Mouse (Mus musculus): Measurements from ENCODE around the gene Nrxn1. TPM values are rescaled to one million over a fixed set of nuclear protein-coding genes. Genes with fewer than 3 reads are reported as not detected.

The Nrxn1 gene
- polyA plus RNA-seq, 1 experiment from 2014 or later: 1.2 TPM

GRCm38 (mm10) chr17:90787121-90787788 lies 305.6 kb downstream of the Nrxn1 start:
- ATAC-seq (replicated peaks; ENCODE audit: extremely low read depth, insufficient read depth, low FRiP score): 0 out of 2 replicates have a peak, but pooled peaks have one; percentile 14
- no peaks in the 10 kb centered on the region for H3K4me1 ChIP-seq (ENCODE audit: control insufficient read depth, insufficient read depth, low read length)
- no peaks in the 10 kb centered on the region for H3K27me3 ChIP-seq (ENCODE audit: control insufficient read depth, insufficient read depth, low read length)
- no peaks in the 10 kb centered on the region for H3K9me3 ChIP-seq (replicated peaks; ENCODE audit: control insufficient read depth, low read length)
- H3K36me3 ChIP-seq (ENCODE audit: control insufficient read depth, insufficient read depth): no peaks in the 10 kb centered on the region
- H3K4me2 ChIP-seq (ENCODE audit: low read depth, low read length): no peak overlapping the region
- WGBS: 62% methylated on average over 5 of the region's 5 CpGs
- no peak overlapping the region for H3K9ac ChIP-seq (ENCODE audit: low read length)
- H3K27ac ChIP-seq (ENCODE audit: low read length): no peak overlapping the region
- H3K4me3 ChIP-seq (ENCODE audit: low read length): no peak overlapping the region

- Histone ChIP-seq H3K9me3 (replicated peaks; ENCODE audit: control insufficient read depth, low read length) (no peaks in the 10 kb centered on the region), H3K4me3 (ENCODE audit: low read length) (no peak overlapping the region), H3K9ac (ENCODE audit: low read length) (no peak overlapping the region), H3K4me2 (ENCODE audit: low read depth, low read length) (no peak overlapping the region), H3K27ac (ENCODE audit: low read length) (no peak overlapping the region), H3K36me3 (ENCODE audit: control insufficient read depth, insufficient read depth) (no peaks in the 10 kb centered on the region), H3K27me3 (ENCODE audit: control insufficient read depth, insufficient read depth, low read length) (no peaks in the 10 kb centered on the region), H3K4me1 (ENCODE audit: control insufficient read depth, insufficient read depth, low read length) (no peaks in the 10 kb centered on the region)
- ATAC-seq (replicated peaks; ENCODE audit: extremely low read depth, insufficient read depth, low FRiP score): no peak
- 65% methylated on average over 1 of the region's 1 CpGs for WGBS
These were observed 312.4 kb downstream of the Nrxn1 start for GRCm38 (mm10) chr17:90780481-90780880.

- H3K4me1 ChIP-seq (ENCODE audit: control insufficient read depth, insufficient read depth, low read length): no peaks in the 10 kb centered on the region
- H3K4me2 ChIP-seq (ENCODE audit: low read depth, low read length): no peak overlapping the region
- ATAC-seq (replicated peaks; ENCODE audit: extremely low read depth, insufficient read depth, low FRiP score): no peak
- no peaks in the 10 kb centered on the region for H3K9me3 ChIP-seq (replicated peaks; ENCODE audit: control insufficient read depth, low read length)
- no peak overlapping the region for H3K27ac ChIP-seq (ENCODE audit: low read length)
- no peaks in the 10 kb centered on the region for H3K27me3 ChIP-seq (ENCODE audit: control insufficient read depth, insufficient read depth, low read length)
- WGBS: 76% methylated on average over 3 of the region's 3 CpGs
- H3K9ac ChIP-seq (ENCODE audit: low read length): no peak overlapping the region
- no peak overlapping the region for H3K4me3 ChIP-seq (ENCODE audit: low read length)
- no peaks in the 10 kb centered on the region for H3K36me3 ChIP-seq (ENCODE audit: control insufficient read depth, insufficient read depth)
These were observed 317.5 kb downstream of the Nrxn1 start for GRCm38 (mm10) chr17:90775397-90775796.

- Histone ChIP-seq H3K27ac (ENCODE audit: low read length) (no peak overlapping the region), H3K36me3 (ENCODE audit: control insufficient read depth, insufficient read depth) (no peaks in the 10 kb centered on the region), H3K27me3 (ENCODE audit: control insufficient read depth, insufficient read depth, low read length) (no peaks in the 10 kb centered on the region), H3K4me1 (ENCODE audit: control insufficient read depth, insufficient read depth, low read length) (no peaks in the 10 kb centered on the region), H3K4me3 (ENCODE audit: low read length) (no peak overlapping the region), H3K9ac (ENCODE audit: low read length) (no peak overlapping the region), H3K9me3 (replicated peaks; ENCODE audit: control insufficient read depth, low read length) (no peaks in the 10 kb centered on the region), H3K4me2 (ENCODE audit: low read depth, low read length) (no peak overlapping the region)
- no peak for ATAC-seq (replicated peaks; ENCODE audit: extremely low read depth, insufficient read depth, low FRiP score)
- 74% methylated on average over 3 of the region's 3 CpGs for WGBS
These were observed 319.6 kb downstream of the Nrxn1 start for GRCm38 (mm10) chr17:90773233-90773632.

- ATAC-seq (replicated peaks; ENCODE audit: extremely low read depth, insufficient read depth, low FRiP score): no peak
- peaks cover 3% of the 10 kb centered on the region; the same call in 1 of the 2 replicates for H3K9me3 ChIP-seq (replicated peaks; ENCODE audit: control insufficient read depth, low read length)
- no peak overlapping the region for H3K4me3 ChIP-seq (ENCODE audit: low read length)
- no peaks in the 10 kb centered on the region for H3K36me3 ChIP-seq (ENCODE audit: control insufficient read depth, insufficient read depth)
- WGBS: 60% methylated on average over 1 of the region's 1 CpGs
- no peak overlapping the region for H3K9ac ChIP-seq (ENCODE audit: low read length)
- H3K27ac ChIP-seq (ENCODE audit: low read length): no peak overlapping the region
- H3K4me1 ChIP-seq (ENCODE audit: control insufficient read depth, insufficient read depth, low read length): no peaks in the 10 kb centered on the region
- no peak overlapping the region for H3K4me2 ChIP-seq (ENCODE audit: low read depth, low read length)
- no peaks in the 10 kb centered on the region for H3K27me3 ChIP-seq (ENCODE audit: control insufficient read depth, insufficient read depth, low read length)
These were observed 324.7 kb downstream of the Nrxn1 start for GRCm38 (mm10) chr17:90768216-90768615.

- ATAC-seq (replicated peaks; ENCODE audit: extremely low read depth, insufficient read depth, low FRiP score): no peak
- H3K36me3 ChIP-seq (ENCODE audit: control insufficient read depth, insufficient read depth): no peaks in the 10 kb centered on the region
- WGBS: 51% methylated on average over 3 of the region's 3 CpGs
- no peak overlapping the region for H3K4me3 ChIP-seq (ENCODE audit: low read length)
- no peaks in the 10 kb centered on the region for H3K4me1 ChIP-seq (ENCODE audit: control insufficient read depth, insufficient read depth, low read length)
- H3K9me3 ChIP-seq (replicated peaks; ENCODE audit: control insufficient read depth, low read length): no peaks in the 10 kb centered on the region
- H3K27me3 ChIP-seq (ENCODE audit: control insufficient read depth, insufficient read depth, low read length): no peaks in the 10 kb centered on the region
- H3K4me2 ChIP-seq (ENCODE audit: low read depth, low read length): no peak overlapping the region
- H3K9ac ChIP-seq (ENCODE audit: low read length): no peak overlapping the region
- H3K27ac ChIP-seq (ENCODE audit: low read length): no peak overlapping the region
These were observed 365.7 kb downstream of the Nrxn1 start for GRCm38 (mm10) chr17:90727124-90727523.

- H3K4me2 ChIP-seq (ENCODE audit: low read depth, low read length): no peak overlapping the region
- no peaks in the 10 kb centered on the region for H3K4me1 ChIP-seq (ENCODE audit: control insufficient read depth, insufficient read depth, low read length)
- 73% methylated on average over 4 of the region's 4 CpGs for WGBS
- H3K9ac ChIP-seq (ENCODE audit: low read length): no peak overlapping the region
- no peak overlapping the region for H3K27ac ChIP-seq (ENCODE audit: low read length)
- H3K36me3 ChIP-seq (ENCODE audit: control insufficient read depth, insufficient read depth): no peaks in the 10 kb centered on the region
- no peaks in the 10 kb centered on the region for H3K27me3 ChIP-seq (ENCODE audit: control insufficient read depth, insufficient read depth, low read length)
- no peak overlapping the region for H3K4me3 ChIP-seq (ENCODE audit: low read length)
- no peaks in the 10 kb centered on the region for H3K9me3 ChIP-seq (replicated peaks; ENCODE audit: control insufficient read depth, low read length)
- ATAC-seq (replicated peaks; ENCODE audit: extremely low read depth, insufficient read depth, low FRiP score): no peak
These were observed 388.1 kb downstream of the Nrxn1 start for GRCm38 (mm10) chr17:90704773-90705172.

- Histone ChIP-seq H3K27me3 (ENCODE audit: control insufficient read depth, insufficient read depth, low read length) (no peaks in the 10 kb centered on the region), H3K4me1 (ENCODE audit: control insufficient read depth, insufficient read depth, low read length) (no peaks in the 10 kb centered on the region), H3K27ac (ENCODE audit: low read length) (no peak overlapping the region), H3K36me3 (ENCODE audit: control insufficient read depth, insufficient read depth) (no peaks in the 10 kb centered on the region), H3K4me3 (ENCODE audit: low read length) (no peak overlapping the region), H3K9ac (ENCODE audit: low read length) (no peak overlapping the region), H3K9me3 (replicated peaks; ENCODE audit: control insufficient read depth, low read length) (no peaks in the 10 kb centered on the region), H3K4me2 (ENCODE audit: low read depth, low read length) (no peak overlapping the region)
- 77% methylated on average over 1 of the region's 1 CpGs for WGBS
- ATAC-seq (replicated peaks; ENCODE audit: extremely low read depth, insufficient read depth, low FRiP score): no peak
These were observed 390.2 kb downstream of the Nrxn1 start for GRCm38 (mm10) chr17:90702626-90703025.

GRCm38 (mm10) chr17:90696071-90696800 lies 396.6 kb downstream of the Nrxn1 start:
- H3K4me2 ChIP-seq (ENCODE audit: low read depth, low read length): no peak overlapping the region
- no peaks in the 10 kb centered on the region for H3K9me3 ChIP-seq (replicated peaks; ENCODE audit: control insufficient read depth, low read length)
- H3K4me3 ChIP-seq (ENCODE audit: low read length): no peak overlapping the region
- no peak overlapping the region for H3K27ac ChIP-seq (ENCODE audit: low read length)
- no peaks in the 10 kb centered on the region for H3K36me3 ChIP-seq (ENCODE audit: control insufficient read depth, insufficient read depth)
- peak; percentile 23; the same call in 1 of the 2 replicates for ATAC-seq (replicated peaks; ENCODE audit: extremely low read depth, insufficient read depth, low FRiP score)
- no peak overlapping the region for H3K9ac ChIP-seq (ENCODE audit: low read length)
- 30% methylated on average over 6 of the region's 6 CpGs for WGBS
- H3K4me1 ChIP-seq (ENCODE audit: control insufficient read depth, insufficient read depth, low read length): no peaks in the 10 kb centered on the region
- H3K27me3 ChIP-seq (ENCODE audit: control insufficient read depth, insufficient read depth, low read length): no peaks in the 10 kb centered on the region
